Mouse (Mus musculus): ENCODE data around the gene Snph. TPM values are rescaled to one million over a fixed set of nuclear protein-coding genes. Genes with fewer than 3 reads are reported as not detected.

Gene Snph
- total and polyA plus RNA-seq, 3 experiments: not detected

- in situ Hi-C loops (cut with MboI; ENCODE audit: low pct_ligation_motif_present, low pct_unique_long_range_greater_than_20kb, low sequenced_read_pairs): no loop called here
- H3K4me1 ChIP-seq (ENCODE audit: control insufficient read depth in 1 of 2, insufficient read depth in 2 of 2): peaks cover 28 to 49% of the 10 kb centered on the region in 2 experiments
- dilution Hi-C loops (cut with MboI; ENCODE audit: extremely low pct_ligation_motif_present, extremely low pct_unique_long_range_greater_than_20kb, low sequenced_read_pairs): no loop called here
These were observed 89.9 kb downstream of the Snph start, which contains the start of gene Fkbp1a for GRCm38 (mm10) chr2:151542323-151543062. Fkbp1a (plus strand) TSS chr2:151542483.

More at GRCm38 (mm10) chr2:151542323-151543062, 89.9 kb downstream of the Snph start, which contains the start of gene Fkbp1a:
- Histone ChIP-seq H3K27me3 (replicated peaks) (no peaks in the 10 kb centered on the region), H3K9me3 (replicated peaks; ENCODE audit: low read length) (no peaks in the 10 kb centered on the region), H3K4me2 (ENCODE audit: insufficient read depth, low read depth, poor library complexity, severe bottlenecking) (peak within 1 kb of the TSS; percentile 97), H3K36me3 (replicated peaks in 1 of 2; ENCODE audit: control insufficient read depth in 1 of 2, insufficient read depth in 1 of 2, low read length in 1 of 2) (peaks cover 23 to 38% of the 10 kb centered on the region in 2 experiments), H3K27ac (ENCODE audit: insufficient read depth, low read depth) (peak within 1 kb of the TSS; percentile 76), H3K79me2 (replicated peaks; ENCODE audit: control insufficient read depth, extremely low read depth, insufficient read depth, poor library complexity, severe bottlenecking) (peaks cover 53% of the 10 kb centered on the region), H3K4me3 (replicated peaks in 1 of 3; ENCODE audit: low read depth in 2 of 3, low read length in 2 of 3, poor library complexity in 1 of 3) (peak within 1 kb of the TSS; percentile 89 to 100 (median 98)), H3K9ac (ENCODE audit: insufficient read depth, low read depth) (peak within 1 kb of the TSS; percentile 97)
- peak; percentile 92 for DNase-seq (ENCODE audit: extremely low read depth)
- TF ChIP-seq POLR2A (IDR thresholded peaks at IDR 0.05; ENCODE audit: low read depth, low read length): peak; percentile 82
- no peak for TF ChIP-seq MAFK (IDR thresholded peaks at IDR 0.05; ENCODE audit: insufficient replicate concordance, low read length)
- no peak for TF ChIP-seq E2F4 (IDR thresholded peaks at IDR 0.05; ENCODE audit: insufficient replicate concordance, low read depth, low read length)
- TF ChIP-seq TCF12 (IDR thresholded peaks at IDR 0.05; ENCODE audit: low read depth, low read length): peak; percentile 94
- peak; percentile 51 for TF ChIP-seq ETS1 (conservative IDR thresholded peaks at IDR 0.05; ENCODE audit: low read depth, low read length)
- no peak for TF ChIP-seq JUN (IDR thresholded peaks at IDR 0.05; ENCODE audit: insufficient read depth, low read depth, low read length)
- peak; percentile 83 for TF ChIP-seq HCFC1 (IDR thresholded peaks at IDR 0.05; ENCODE audit: low read depth, low read length)
- no peak for TF ChIP-seq USF2 (conservative IDR thresholded peaks at IDR 0.05; ENCODE audit: low read depth, low read length)
- peak; percentile 84 for TF ChIP-seq MAX (IDR thresholded peaks at IDR 0.05; ENCODE audit: low read length)
- TF ChIP-seq SIN3A (IDR thresholded peaks at IDR 0.05; ENCODE audit: low read length): peak; percentile 94
- no peak for TF ChIP-seq POLR2AphosphoS2 (IDR thresholded peaks at IDR 0.05; ENCODE audit: low read depth, low read length)
- peak; percentile 79 for TF ChIP-seq RCOR1 (conservative IDR thresholded peaks at IDR 0.05; ENCODE audit: low read depth, low read length)
- no peak for TF ChIP-seq GABPA (IDR thresholded peaks at IDR 0.05; ENCODE audit: insufficient replicate concordance, low read depth, low read length)
- peak; percentile 91 for TF ChIP-seq IRF4 (IDR thresholded peaks at IDR 0.05; ENCODE audit: low read depth, low read length)
- TF ChIP-seq MAZ (IDR thresholded peaks at IDR 0.05; ENCODE audit: low read depth, low read length): peak; percentile 98
- peak; percentile 98 for TF ChIP-seq NRF1 (IDR thresholded peaks at IDR 0.05; ENCODE audit: low read depth, low read length)
- peak; percentile 75 for TF ChIP-seq MYC (IDR thresholded peaks at IDR 0.05; ENCODE audit: low read depth, low read length)
- TF ChIP-seq BHLHE40 (IDR thresholded peaks at IDR 0.05; ENCODE audit: low read depth, low read length): peak; percentile 71
- TF ChIP-seq ZKSCAN1 (IDR thresholded peaks at IDR 0.05; ENCODE audit: borderline replicate concordance, low read depth, low read length): no peak
- no peak for TF ChIP-seq CTCF (conservative IDR thresholded peaks at IDR 0.05 in 1 of 2, IDR thresholded peaks at IDR 0.05 in 1 of 2; ENCODE audit: low read depth in 2 of 2, low read length in 2 of 2)
- peak; percentile 61; the same call in 1 of the 2 replicates for TF ChIP-seq TBP (conservative IDR thresholded peaks at IDR 0.05; ENCODE audit: low read depth, low read length)
- TF ChIP-seq CHD1 (IDR thresholded peaks at IDR 0.05; ENCODE audit: low read depth, low read length): no peak
- TF ChIP-seq ZNF384 (IDR thresholded peaks at IDR 0.05; ENCODE audit: low read depth, low read length): no peak
- peak; percentile 73 for TF ChIP-seq MXI1 (IDR thresholded peaks at IDR 0.05; ENCODE audit: low read depth, low read length)
- TF ChIP-seq USF1 (IDR thresholded peaks at IDR 0.05; ENCODE audit: low read depth, low read length): no peak
- no peak for TF ChIP-seq ZC3H11A (IDR thresholded peaks at IDR 0.05; ENCODE audit: low read depth, low read length)
- peak; percentile 85 for TF ChIP-seq ZMIZ1 (IDR thresholded peaks at IDR 0.05; ENCODE audit: low read depth, low read length)
- TF ChIP-seq CHD2 (IDR thresholded peaks at IDR 0.05; ENCODE audit: low read length): 0 out of 2 replicates have a peak, but pooled peaks have one; percentile 27
- no peak for TF ChIP-seq UBTF (IDR thresholded peaks at IDR 0.05; ENCODE audit: low read depth, low read length)
- TF ChIP-seq ELF1 (IDR thresholded peaks at IDR 0.05; ENCODE audit: low read depth, low read length): peak; percentile 88
- TF ChIP-seq EP300 (IDR thresholded peaks at IDR 0.05; ENCODE audit: low read length): peak; percentile 30; the same call in 1 of the 2 replicates
- no peak for TF ChIP-seq SMC3 (IDR thresholded peaks at IDR 0.05; ENCODE audit: low read depth, low read length)
- no peak for TF ChIP-seq RAD21 (IDR thresholded peaks at IDR 0.05; ENCODE audit: low read depth, low read length)
- TF ChIP-seq PAX5 (IDR thresholded peaks at IDR 0.05; ENCODE audit: low read length): no peak
- peak; percentile 81; the same call in 1 of the 2 replicates for TF ChIP-seq KAT2A (IDR thresholded peaks at IDR 0.05; ENCODE audit: insufficient replicate concordance, low read length)
- no peak for TF ChIP-seq JUND (conservative IDR thresholded peaks at IDR 0.05; ENCODE audit: low read depth, low read length)
- peak; percentile 84 for TF ChIP-seq NELFE (IDR thresholded peaks at IDR 0.05; ENCODE audit: low read depth, low read length)
- TF ChIP-seq MEF2A (IDR thresholded peaks at IDR 0.05; ENCODE audit: borderline replicate concordance, low read depth, low read length): peak; percentile 80

Data from CH12.LX (cell line).